Mouse (Mus musculus): ENCODE measurements around the gene Xpo6.

Xpo6 gene

DNA sequence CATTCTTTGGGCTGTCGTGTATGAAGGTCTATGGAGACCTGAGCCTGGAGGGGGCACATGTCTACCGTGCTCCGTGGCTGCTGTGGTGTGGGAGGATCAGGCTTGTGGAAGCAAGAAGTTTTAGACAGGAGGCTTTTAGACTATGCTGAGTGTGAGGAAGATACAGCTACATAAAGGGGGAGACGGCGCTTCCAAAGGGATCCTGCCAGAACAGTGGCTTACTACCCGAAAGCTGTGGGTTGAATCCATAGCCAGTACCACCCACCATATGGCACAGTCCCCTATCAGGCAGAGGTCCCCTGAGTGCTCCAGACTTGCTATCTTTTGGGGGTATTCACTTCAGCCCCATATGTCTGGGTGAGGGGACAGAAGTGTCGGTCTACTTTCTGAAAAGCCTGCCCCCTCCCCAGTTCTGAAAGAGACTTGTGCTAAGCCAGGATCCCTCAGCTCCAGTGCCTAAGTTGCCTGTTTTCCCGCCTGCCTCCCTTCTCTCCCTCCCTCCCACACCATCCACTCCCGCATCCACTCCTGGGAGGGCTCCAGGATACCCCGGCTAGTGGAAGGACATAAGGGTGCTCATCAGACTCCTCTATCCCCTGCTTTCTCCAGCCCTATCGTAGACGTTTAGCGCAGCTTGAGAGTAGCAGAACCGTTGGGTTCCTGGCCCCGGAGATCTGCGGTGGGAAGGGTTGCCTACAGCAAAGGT, 119.2 kb downstream of the Xpo6 start:
- DNase-seq (ENCODE audit: low read depth, low spot score): peak; percentile 33

DNA sequence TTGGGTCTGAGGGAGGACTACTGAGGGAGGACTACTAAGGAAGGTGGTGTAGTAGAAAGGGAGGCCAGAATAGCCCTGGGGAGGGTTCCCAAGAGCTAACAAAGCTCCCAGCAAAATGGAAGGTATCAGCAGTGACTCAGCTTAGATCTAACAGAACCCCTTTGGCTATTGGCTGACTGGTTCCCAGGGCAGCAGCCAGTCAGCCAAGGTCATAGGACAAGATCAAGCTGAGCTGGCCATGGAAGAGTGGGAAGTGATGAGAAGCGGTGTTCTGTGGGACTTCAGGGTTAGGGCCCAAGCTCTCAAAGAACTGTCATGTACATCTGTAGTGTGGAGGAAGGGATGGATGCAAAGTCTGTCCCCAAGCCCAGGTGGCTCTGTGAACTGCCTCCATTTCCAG, 123.4 kb downstream of the Xpo6 start:
- DNase-seq (ENCODE audit: low read depth, low spot score): no peak

DNA sequence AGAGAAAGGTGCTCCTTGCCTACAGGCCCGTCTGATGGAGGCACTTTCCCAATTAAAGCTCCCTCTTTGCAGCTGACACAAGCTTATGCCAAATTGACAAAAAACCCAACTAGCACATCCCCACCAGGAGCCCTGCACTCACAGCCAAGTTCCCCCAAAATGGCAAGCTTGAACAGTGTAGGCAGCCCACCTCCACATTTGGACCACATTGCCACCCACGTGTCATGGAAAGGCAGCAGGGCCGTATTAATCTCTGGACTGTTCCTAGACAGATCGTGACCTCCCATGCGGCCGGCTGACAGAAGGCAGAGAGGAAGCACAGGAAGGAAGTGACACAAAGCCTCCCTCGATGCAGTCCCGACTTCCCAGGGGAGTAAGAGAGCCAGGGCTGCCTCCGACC, 125.2 kb downstream of the Xpo6 start:
- no peak for DNase-seq (ENCODE audit: low read depth, low spot score)

DNA sequence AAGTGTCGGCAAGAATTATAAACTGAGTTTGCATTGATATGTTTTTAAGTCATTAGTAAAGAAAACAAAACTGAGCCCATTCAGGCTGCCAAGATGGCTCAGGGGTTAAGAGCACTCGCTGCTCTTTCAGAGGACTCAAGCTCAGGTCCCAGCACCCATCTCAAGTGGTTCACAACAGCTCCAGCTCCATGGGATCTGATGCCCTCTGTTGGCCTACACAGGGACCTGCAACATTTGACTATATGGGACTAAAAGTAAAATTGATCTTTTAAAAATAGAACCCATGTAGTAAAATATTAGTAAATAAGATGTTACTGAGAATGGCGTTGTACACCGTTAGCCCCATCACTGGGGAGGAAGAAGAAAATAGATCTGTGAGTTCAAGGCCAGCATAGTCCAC, 130.0 kb downstream of the Xpo6 start:
- no peak for DNase-seq (ENCODE audit: low read depth, low spot score)

DNA sequence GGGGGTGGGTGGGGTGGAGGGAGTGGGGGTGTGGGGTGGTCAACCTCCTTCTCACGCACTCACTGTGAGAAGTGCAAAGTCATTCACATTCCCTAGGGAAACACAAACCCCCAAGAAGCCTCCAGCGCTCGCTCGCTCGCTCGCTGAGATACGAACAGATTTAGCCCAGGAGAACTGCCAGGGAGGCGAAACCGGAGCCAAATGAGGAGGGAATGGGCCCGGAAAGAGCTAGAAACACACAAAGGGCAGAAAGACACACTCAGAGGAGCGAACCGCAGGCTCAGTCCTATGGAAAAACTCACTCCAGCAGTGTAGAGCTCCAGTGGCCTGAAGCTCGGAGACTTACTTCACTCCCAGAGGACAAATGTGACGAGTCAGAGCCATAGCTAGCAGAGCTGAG, 133.5 kb downstream of the Xpo6 start:
- DNase-seq (ENCODE audit: low read depth, low spot score): no peak

DNA sequence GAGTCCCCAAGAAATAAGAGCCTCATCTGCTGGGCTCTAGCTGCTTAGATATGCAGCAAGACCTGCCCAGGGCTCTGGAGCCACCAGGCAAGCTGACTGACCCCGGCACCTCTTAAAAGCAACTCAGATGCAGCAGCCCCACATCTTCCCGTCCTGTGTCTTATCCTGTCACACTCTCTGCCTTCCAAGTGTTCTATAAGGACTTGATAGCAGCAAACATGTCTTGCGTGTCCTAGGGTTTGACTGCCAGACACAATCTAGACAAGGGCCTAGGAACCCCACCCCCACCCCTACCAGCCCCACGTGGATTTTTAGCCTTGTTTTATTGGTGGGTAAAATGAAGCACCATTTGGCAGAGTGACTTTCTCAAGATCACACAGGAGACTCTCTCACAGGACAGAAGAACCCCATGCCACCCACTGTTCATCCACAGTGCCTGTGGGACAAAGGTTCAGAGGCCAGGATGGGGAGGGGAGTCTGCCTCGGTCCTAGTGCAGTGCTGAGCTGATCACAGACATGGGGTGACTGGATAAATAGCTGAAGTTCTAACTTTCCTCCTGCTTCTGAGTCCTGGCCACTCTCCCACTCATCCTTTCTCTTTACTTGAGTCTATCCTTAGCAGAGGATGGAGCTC, 134.9 kb downstream of the Xpo6 start:
- DNase-seq (ENCODE audit: low read depth, low spot score): no peak

DNA sequence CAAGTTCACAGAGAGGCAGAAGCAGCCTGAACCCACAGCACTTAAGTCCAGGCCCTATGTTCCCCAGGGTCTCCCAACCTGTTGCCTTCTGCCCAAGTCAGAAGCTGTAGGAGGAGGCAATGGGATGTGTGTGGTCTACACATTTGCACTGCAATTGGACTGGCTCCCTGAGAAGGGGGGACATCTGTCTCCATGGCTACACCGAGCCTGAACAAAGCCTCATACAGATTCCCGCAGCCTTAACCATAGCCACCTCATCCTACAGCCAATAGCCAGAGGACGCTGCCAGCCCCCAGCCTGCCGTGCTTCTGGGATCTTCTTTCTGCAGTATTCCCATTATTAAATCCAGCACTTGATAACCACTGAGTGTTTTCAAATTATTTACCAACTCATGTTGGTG, 138.1 kb downstream of the Xpo6 start:
- no peak for DNase-seq (ENCODE audit: low read depth, low spot score)

DNA sequence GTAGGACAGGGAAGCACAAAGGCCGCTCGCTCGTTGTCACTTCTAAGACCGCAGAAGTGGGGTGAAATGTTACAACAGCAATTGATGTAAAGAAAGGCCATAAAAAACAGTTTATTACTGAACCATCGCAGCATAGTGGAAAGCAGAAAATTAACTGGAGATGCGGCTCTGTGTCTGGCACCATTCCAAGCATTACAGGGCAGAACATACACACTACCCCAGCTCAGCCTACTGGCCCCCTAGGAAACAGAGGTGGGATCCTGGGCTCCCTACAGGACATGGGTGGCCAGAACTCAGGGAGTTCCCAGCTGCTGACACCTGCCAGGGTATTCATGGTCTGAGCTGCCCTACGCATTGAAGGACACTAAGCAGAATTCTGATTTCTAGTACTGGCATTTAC, 141.4 kb downstream of the Xpo6 start:
- no peak for DNase-seq (ENCODE audit: low read depth, low spot score)

DNA sequence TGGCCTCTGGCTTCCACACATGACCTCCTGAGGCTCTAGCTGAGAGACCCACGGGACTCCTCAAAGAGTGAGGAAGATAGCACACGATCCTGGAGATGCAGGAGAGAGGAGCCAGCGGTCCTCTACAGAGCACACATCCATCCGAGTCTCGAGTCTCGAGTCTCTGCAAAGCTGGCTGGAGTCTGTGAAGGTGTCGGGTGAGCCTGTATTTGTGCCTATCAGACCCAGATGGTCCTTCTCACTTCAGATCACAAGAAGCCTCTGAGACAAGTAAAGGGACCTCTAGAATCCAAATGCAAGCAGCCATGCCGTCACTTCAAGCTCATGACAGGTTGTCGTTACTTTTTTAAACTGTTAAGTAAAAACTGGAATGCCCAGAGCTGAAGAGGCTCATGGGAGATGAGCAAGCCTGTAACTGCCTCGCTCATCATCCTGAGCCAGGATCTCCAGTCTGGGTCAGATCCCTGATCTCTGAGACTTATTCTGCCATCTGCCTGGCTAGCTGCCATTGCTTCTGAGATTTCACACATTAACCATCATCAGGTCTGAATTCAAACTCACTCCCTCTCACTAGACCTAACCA, 142.9 kb downstream of the Xpo6 start:
- DNase-seq (ENCODE audit: low read depth, low spot score): no peak

DNA sequence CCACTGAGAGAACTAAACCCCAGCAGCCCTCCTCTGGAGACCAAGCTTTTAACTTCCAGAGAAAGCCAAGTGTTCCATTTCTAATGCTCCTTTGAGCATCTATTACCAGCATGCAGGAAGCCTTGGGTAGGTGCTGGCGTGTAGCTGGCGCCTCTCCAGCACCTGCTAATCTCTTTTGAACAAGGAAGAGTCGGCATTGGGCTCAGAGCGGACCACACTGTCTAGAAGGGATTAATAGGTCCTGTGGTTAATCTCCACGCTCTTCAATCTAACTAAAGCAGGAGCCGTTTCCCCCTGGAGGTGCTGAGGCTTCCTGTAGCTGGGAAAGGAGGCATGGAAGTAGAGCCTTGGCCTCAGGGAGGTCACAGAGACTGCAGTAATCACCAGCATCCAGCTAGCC, 145.7 kb downstream of the Xpo6 start:
- no peak for DNase-seq (ENCODE audit: low read depth, low spot score)

DNA sequence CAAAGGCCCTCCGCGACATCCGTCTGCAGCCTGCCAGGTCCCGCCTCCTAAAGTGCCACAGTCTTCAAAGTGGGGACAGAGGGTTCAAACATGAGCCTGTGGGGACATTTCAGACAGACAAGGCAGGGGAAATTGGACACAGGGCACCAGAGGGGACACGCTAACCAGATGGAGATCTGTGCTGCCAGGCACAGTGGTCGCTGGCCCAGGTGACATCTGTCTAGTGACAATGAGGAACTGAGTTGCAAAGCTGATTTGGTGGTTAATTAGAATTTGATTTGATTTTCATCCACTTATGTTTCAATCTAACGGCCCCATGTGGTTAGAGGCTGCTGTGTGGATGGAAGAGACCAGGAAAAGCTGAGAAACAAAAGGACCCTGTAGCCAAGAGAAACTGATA, 146.7 kb downstream of the Xpo6 start:
- DNase-seq (ENCODE audit: low read depth, low spot score): no peak

DNA sequence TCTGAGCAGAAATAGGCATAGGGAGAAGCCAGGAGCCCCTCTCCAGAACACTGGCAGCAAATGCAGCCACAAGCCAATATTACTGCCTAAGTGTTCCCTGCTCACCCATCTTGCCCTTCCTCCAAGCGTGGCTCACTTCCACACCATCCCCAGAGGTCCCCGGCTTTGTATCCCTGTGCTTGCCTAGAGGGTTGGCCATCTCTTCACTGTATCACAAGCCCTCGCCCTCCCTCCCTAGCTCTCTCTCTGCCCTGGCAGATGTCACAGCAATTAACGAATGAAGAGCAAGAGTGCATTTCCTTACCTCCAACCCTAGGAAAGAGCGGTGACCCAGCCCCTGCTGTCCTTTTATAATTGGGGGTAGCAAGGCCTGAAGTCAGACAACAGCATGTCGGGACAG, 148.4 kb downstream of the Xpo6 start:
- DNase-seq (ENCODE audit: low read depth, low spot score): no peak
